Mouse (Mus musculus) Patski (cell line): ENCODE measurements around the gene Rab31. TPM values are rescaled to one million over a fixed set of nuclear protein-coding genes. Genes with fewer than 3 reads are reported as not detected.

Experiments used
- ATAC-seq: fragments of 100-300 bp; one replicate; pipeline ENCODE4 v1.8.0; 2021
- CTCF ChIA-PET: fragments of 350-600 bp; sonication (Branson Sonifier 250); formaldehyde crosslinking; loops from one replicate; lab custom pipeline; 2022; ENCODE audit warnings: inconsistent platforms; lab: Charles Lee
- POLR2A ChIA-PET: fragments of 350-600 bp; sonication (Branson Sonifier 250); formaldehyde crosslinking; loops from one replicate; lab custom pipeline; 2022; ENCODE audit warnings: antibody characterized with exemption, inconsistent platforms; lab: Charles Lee
- DNase-seq: peaks from one replicate; pipeline ENCODE4 v3.0.0-alpha.2; 2011; ENCODE audit warnings: low read depth, low spot score
- H3K27me3 ChIP-seq: fragments of 371-371 bp; one replicate; pipeline ENCODE4 v1.5.1; 2021
- CTCF ChIP-seq: fragments of 100-300 bp; IDR thresholded peaks from one replicate; pipeline ENCODE4 v1.5.1; 2021
- in situ Hi-C: fragments of 300-500 bp; cut with MboI; formaldehyde crosslinking; loops from 3 replicates; pipeline ENCODE4 v1.11.1; 2018; ENCODE audit warnings: low pct_unique_long_range_greater_than_20kb, mixed read lengths
- polyA plus RNA-seq: library from polyadenylated mRNA; unstranded; gene quantifications from one replicate; pipeline ENCODE4 v1.2.3, GENCODE M21; 2021

The Rab31 gene
- polyA plus RNA-seq, 1 experiment from 2014 or later: 71.2 TPM

GRCm38 (mm10) chr17:65763221-65763620, 9.3 kb downstream of the Rab31 start:
- ChIA-PET CTCF (no interaction called here), POLR2A (no interaction called here)
- H3K27me3 ChIP-seq: no peaks in the 10 kb centered on the region
- DNase-seq (no peak), ATAC-seq (no peak)
- in situ Hi-C loops: no loop called here
- TF ChIP-seq CTCF: no peak

DNA sequence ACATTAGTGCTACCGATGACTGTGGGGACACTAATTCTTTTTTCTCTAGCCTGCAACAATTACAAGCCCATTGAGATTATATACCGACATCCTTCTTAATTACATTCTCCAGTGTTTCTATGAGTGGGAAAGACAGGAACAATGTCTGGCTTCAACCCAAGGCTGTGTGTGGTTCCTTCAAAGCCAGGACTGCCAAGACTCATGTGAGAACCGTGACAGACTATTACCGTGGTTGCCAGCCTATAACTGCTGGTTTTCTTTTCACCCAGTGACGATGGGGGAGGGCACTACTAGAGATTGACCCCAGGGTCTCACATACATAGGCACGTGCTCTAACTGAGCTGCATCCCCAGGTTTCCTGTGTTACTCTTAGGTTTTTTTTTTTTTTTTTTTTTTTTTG, 15.4 kb downstream of the Rab31 start:
- TF ChIP-seq CTCF: no peak
- CTCF ChIA-PET: no interaction called here
- in situ Hi-C loops: no loop called here
- POLR2A ChIA-PET: no interaction called here
- ATAC-seq (no peak), DNase-seq (no peak)
- H3K27me3 ChIP-seq: no peaks in the 10 kb centered on the region

- CTCF ChIA-PET: no interaction called here
- in situ Hi-C loops: no loop called here
These were observed 16.7 kb downstream of the Rab31 start for GRCm38 (mm10) chr17:65755857-65756256.

DNA sequence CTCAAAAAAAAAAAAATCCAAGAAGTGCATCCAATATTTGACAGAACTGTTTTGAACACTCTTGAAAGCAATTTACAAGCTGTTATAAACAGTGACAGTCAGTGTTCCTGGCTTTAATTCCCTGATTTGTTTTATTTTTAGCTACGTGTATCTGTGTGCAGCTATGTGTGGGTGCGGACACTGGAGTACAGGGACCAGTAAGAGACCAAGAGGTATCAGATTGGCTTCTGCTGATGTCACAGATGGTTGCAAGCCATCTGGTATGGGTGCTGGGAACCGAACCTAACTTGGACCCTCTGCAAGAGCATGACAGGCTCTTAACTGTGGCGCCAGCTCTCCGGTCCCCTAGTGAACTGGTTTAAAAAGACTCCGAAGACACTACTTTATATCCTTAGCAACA, 19.4 kb downstream of the Rab31 start:
- no peak for ATAC-seq
- in situ Hi-C loops: no loop called here
- TF ChIP-seq CTCF: no peak
- POLR2A ChIA-PET: interaction anchor here (0.6 to 1.9 kb wide), 3 partner anchors 11 to 82 kb away, joined by 4 read pairs; partner anchors contain the start of gene Rab31
- CTCF ChIA-PET: interaction anchor here (1.1 to 1.2 kb wide), 2 partner anchors 20 to 51 kb away, joined by 3 to 4 read pairs; no protein-coding TSS in a partner anchor
- H3K27me3 ChIP-seq: no peaks in the 10 kb centered on the region
- no peak for DNase-seq

More at GRCm38 (mm10) chr17:65755857-65756256, 16.7 kb downstream of the Rab31 start:
- TF ChIP-seq CTCF: no peak
- ATAC-seq (no peak), DNase-seq (no peak)
- no peaks in the 10 kb centered on the region for H3K27me3 ChIP-seq
- POLR2A ChIA-PET: no interaction called here

- in situ Hi-C loops: no loop called here
- ChIA-PET POLR2A (no interaction called here), CTCF (interaction anchor here (1.3 kb wide), 1 partner anchor 11 kb away, joined by 4 read pairs; no protein-coding TSS in a partner anchor)
- ATAC-seq (no peak), DNase-seq (no peak)
- no peaks in the 10 kb centered on the region for H3K27me3 ChIP-seq
- TF ChIP-seq CTCF: peak; percentile 49
These were observed 22.3 kb downstream of the Rab31 start for GRCm38 (mm10) chr17:65750301-65750700.

DNA sequence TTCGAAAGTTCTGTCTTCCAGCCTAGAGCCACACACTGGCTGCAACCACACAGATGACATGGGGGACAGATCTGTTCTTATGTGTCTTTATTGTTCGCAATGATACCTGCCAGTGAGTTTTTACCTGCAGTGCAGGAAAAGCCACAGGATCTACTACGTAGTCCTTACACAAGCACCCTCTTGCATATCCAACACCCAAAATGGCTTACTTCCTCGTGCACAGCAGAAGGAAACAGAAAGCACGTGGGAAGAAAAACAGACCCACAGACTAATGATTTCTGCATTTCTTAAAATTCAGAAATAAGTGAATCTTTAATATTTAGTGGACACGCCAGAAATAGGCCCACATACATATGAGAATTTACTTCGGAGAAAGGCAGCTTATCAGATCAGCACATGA, 22.7 kb downstream of the Rab31 start:
- H3K27me3 ChIP-seq: no peaks in the 10 kb centered on the region
- in situ Hi-C loops: no loop called here
- CTCF ChIA-PET: interaction anchor here (1.3 kb wide), 1 partner anchor 11 kb away, joined by 4 read pairs; no protein-coding TSS in a partner anchor
- no peak for ATAC-seq
- no peak for TF ChIP-seq CTCF
- POLR2A ChIA-PET: no interaction called here
- DNase-seq: no peak

GRCm38 (mm10) chr17:65748997-65749396, 23.6 kb downstream of the Rab31 start:
- no peak for ATAC-seq
- ChIA-PET CTCF (interaction anchor here (1.2 to 1.5 kb wide), 2 partner anchors 10 to 11 kb away, joined by 3 to 4 read pairs; no protein-coding TSS in a partner anchor), POLR2A (no interaction called here)
- TF ChIP-seq CTCF: no peak
- H3K27me3 ChIP-seq: no peaks in the 10 kb centered on the region
- in situ Hi-C loops: no loop called here
- no peak for DNase-seq

DNA sequence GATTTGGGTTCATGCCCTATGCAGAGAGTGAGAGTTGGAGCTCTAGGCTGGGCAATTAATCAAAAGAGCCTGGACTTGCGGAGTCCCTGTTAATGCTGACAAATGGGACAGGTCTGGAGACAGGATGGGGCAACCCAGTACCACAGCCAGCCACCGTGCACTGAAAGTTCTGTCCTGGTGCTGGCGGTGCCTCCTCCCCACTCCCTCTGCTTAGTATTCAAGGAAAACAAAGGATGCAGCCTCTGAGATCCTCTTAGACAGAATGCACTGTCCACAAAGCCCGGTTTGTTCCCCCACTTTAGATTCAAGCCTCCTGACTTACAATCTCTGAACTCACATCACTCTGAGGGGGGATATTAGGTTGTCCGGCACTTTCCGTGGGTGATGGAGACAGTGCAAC, 26.2 kb downstream of the Rab31 start:
- no peaks in the 10 kb centered on the region for H3K27me3 ChIP-seq
- ChIA-PET CTCF (no interaction called here), POLR2A (no interaction called here)
- TF ChIP-seq CTCF: no peak
- DNase-seq (no peak), ATAC-seq (no peak)
- in situ Hi-C loops: no loop called here

DNA sequence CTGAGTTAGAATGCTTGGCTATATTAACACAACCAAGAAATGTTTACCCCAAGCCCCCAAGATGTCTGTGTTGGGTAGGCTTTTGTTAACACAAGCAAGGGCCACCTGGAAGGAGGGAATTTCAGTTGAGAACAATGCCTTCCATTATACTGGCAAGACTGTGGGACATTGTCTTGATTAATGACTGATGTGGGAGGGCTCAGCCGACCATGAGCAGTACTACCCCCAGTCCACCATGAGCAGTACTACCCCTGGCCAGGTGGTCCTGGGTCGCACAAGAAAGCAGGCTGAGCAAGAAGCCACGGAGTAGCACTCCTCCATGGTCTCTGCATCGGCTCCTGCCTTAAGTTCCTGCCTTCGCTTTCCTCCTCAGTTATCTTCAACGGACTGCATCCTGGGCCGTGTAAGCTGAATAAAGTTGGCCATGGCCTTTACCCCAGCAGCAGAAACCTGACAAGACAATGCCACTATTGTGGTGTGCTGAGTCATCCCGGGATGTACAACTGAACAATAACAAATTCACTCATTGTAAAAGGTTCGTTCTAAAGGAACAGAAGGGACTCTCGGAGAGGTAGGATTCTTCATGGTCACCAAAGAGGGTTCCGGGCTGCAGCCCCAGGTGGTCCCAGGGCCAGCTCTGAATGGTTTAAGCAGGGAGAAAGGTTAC, 28.8 kb downstream of the Rab31 start:
- no peaks in the 10 kb centered on the region for H3K27me3 ChIP-seq
- in situ Hi-C loops: no loop called here
- POLR2A ChIA-PET: no interaction called here
- TF ChIP-seq CTCF: no peak
- ATAC-seq (no peak), DNase-seq (no peak)
- CTCF ChIA-PET: no interaction called here

GRCm38 (mm10) chr17:65742969-65743368, 29.6 kb downstream of the Rab31 start:
- TF ChIP-seq CTCF: no peak
- in situ Hi-C loops: no loop called here
- DNase-seq: no peak
- H3K27me3 ChIP-seq: no peaks in the 10 kb centered on the region
- ChIA-PET POLR2A (no interaction called here), CTCF (no interaction called here)
- ATAC-seq: no peak

GRCm38 (mm10) chr17:65742245-65742905, 30.2 kb downstream of the Rab31 start:
- ChIA-PET CTCF (interaction anchor here (1.1 kb wide), 1 partner anchor 15 kb away, joined by 3 read pairs; no protein-coding TSS in a partner anchor), POLR2A (interaction anchor here (1.5 kb wide), 1 partner anchor 11 kb away, joined by 4 read pairs; no protein-coding TSS in a partner anchor)
- TF ChIP-seq CTCF: no peak
- ATAC-seq: no peak
- H3K27me3 ChIP-seq: no peaks in the 10 kb centered on the region
- in situ Hi-C loops: no loop called here
- no peak for DNase-seq
